Mouse (Mus musculus): ENCODE results near the gene Tcte1.
A peak's percentile ranks its signal among the peaks of the same experiment; 100 is the strongest.

Tcte1 gene

GRCm38 (mm10) chr17:45515806-45516205, 7.4 kb upstream of the Tcte1 start:
- no peak for DNase-seq

DNA sequence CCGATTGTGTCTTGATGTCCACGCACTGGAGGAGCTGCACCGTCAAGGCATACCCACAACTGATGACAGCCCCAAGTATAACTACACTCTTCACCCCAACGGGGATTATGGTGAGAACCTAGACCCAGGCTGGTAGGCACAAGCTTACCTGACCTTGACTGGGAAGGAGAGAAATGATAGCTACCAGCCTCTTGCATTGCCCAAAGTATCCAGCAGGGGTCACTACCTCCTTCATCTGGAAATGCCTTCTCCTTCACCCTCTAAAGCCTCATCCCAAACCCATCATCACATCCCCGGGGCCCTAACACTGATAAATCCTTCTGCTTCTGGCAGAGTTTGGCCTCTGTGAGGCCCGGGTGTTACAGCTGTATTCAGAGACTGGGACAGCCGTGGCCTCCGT, 6.7 kb upstream of the Tcte1 start:
- DNase-seq: peak; percentile 85

DNA sequence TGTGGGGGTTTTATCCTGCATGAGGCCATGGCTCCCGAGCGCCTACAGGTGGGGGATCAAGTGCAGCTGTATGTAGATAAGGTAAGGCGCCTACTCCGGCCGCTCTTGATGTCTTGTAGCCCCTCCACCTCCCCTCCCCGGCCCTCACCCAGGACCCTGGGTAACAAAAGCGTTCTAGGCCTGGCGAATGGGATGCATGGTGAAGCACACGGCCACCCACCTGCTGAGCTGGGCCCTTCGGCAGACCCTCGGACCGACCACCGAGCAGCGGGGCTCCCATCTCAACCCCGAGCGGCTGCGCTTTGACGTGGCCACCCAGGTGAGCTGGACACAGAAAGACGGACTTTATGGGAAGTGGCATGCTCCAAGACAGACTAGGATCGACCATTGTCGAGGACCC, 6.1 kb upstream of the Tcte1 start:
- no peak for DNase-seq

GRCm38 (mm10) chr17:45517549-45518215, 5.6 kb upstream of the Tcte1 start:
- DNase-seq: no peak

- DNase-seq: no peak
These were observed 4.3 kb upstream of the Tcte1 start for GRCm38 (mm10) chr17:45518766-45519475.

- no peak for DNase-seq
These were observed 3.1 kb upstream of the Tcte1 start for GRCm38 (mm10) chr17:45520136-45520535.

DNA sequence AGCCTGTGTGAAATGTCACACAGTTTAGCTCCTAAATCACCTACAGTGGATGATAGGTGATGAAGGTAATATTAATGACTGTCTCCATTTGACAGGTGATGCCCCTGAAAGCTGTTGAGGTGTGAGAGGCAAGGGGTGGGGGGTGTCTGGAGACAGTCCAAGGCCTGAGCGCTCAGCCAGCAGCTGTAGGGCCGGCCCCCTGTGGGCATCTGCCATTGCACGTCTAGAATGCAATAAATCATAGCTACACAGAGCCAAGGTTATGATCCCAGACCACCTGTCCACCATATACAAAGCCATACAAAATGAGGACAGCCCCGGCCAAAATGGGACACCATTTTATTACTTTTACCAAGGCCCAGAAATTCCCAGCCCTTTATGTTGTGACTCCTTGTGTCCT, 1.7 kb downstream of the Tcte1 start:
- no peak for DNase-seq

GRCm38 (mm10) chr17:45526571-45526970, 3.3 kb downstream of the Tcte1 start:
- DNase-seq: peak; percentile 37

DNA sequence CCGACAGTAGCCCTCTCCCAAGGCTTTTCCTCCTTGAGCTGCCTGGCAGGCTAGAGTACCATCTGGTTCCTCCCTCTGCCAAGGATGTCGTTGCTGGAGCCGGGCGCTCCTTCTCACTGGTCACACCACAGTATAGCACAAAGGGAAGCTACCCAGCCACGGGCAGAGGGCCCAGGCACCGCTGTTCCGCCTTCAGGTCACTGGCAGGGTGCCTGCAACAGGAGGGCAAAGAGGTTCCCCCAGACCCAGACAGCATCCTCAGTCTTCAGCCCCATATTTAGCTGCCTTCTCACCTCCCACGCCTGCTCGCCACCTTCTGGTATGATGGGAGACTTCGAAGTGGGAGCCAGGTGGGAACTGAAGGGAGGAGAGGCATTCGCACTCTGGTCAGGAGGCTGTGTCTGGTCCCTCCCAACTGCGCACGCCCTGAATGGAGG, 7.1 kb downstream of the Tcte1 start:
- no peak for DNase-seq

- DNase-seq: no peak
These were observed 9.7 kb downstream of the Tcte1 start for GRCm38 (mm10) chr17:45532896-45533295.

GRCm38 (mm10) chr17:45536264-45536663, 13.0 kb downstream of the Tcte1 start:
- DNase-seq: no peak

- DNase-seq: no peak
These were observed 15.2 kb downstream of the Tcte1 start for GRCm38 (mm10) chr17:45538394-45538793.

- no peak for DNase-seq
These were observed 16.4 kb downstream of the Tcte1 start for GRCm38 (mm10) chr17:45539664-45540063.

GRCm38 (mm10) chr17:45542129-45542528, 18.9 kb downstream of the Tcte1 start:
- no peak for DNase-seq

- DNase-seq: no peak
These were observed 19.5 kb downstream of the Tcte1 start for GRCm38 (mm10) chr17:45542705-45543104.

DNA sequence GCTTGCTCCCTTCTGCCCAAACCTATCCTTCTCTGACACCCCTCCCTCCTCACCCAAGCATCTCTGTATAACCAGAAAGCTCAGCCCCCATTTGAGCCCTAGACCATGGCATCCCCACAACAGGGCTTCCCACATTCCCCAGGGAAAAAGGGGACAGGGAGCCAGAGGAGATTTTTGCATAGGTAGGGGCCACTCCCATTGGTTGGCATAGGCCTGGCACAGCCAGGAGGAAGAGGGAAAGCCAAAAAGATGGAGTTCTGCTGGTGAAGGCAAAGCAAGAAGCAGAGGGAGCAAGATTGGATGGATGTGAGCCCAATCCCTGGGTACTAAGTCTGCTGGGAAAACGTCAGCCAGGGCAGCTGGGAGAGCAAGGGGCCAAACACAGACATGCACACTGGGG, 19.9 kb downstream of the Tcte1 start:
- DNase-seq: no peak

GRCm38 (mm10) chr17:45544001-45544872, 21.0 kb downstream of the Tcte1 start:
- DNase-seq: no peak

DNA sequence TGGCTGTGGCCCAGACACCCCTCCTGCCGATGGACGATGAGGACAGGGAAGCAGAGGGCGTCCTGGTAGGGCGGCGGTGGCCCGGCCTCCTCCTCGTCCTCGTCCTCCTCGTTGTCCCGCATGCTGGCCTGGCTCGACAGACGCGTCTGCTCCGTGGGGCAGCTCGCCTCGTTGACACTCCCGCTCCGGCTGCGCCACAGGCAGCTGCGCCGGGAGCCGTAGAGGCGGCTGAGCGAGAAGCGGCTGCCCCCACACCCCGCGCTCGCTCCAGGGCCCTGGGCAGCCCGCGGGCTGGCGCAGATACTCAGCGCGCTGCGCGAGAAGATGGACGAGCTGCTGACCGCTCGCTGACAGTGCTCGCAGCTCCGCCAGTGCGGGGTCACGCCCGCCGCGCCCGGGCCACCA, 21.6 kb downstream of the Tcte1 start:
- DNase-seq: no peak

GRCm38 (mm10) chr17:45545278-45545961, 22.2 kb downstream of the Tcte1 start:
- DNase-seq: no peak

DNA sequence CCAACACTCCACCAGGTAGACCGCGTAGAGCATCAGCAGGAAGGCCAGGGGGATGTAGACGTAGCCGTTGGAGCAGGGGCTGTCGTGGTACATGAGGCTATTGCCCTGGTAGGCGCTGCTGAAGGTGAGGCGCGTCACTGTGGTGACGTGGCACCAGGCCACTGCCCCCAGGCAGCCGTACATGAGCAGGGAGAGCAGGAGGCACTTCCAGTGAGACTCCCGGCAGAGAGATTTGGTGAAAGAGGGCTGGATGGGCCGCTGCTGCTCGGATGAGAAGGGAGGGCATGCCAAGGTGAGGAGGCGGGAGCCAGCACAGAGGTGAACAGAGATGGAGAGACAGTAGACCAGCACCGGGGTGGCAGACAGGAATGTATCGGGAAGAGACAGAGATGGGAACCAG, 23.7 kb downstream of the Tcte1 start:
- no peak for DNase-seq

GRCm38 (mm10) chr17:45547461-45548190, 24.4 kb downstream of the Tcte1 start:
- DNase-seq: no peak
